Mouse (Mus musculus) lung, postnatal 10 days (tissue): ENCODE results near the gene Dclk3.
A peak's percentile ranks its signal among the peaks of the same experiment; 100 is the strongest.

ENCODE experiments used
- DNase-seq: peaks from one replicate; pipeline ENCODE4 v3.0.0; 2021

Dclk3 gene

DNA sequence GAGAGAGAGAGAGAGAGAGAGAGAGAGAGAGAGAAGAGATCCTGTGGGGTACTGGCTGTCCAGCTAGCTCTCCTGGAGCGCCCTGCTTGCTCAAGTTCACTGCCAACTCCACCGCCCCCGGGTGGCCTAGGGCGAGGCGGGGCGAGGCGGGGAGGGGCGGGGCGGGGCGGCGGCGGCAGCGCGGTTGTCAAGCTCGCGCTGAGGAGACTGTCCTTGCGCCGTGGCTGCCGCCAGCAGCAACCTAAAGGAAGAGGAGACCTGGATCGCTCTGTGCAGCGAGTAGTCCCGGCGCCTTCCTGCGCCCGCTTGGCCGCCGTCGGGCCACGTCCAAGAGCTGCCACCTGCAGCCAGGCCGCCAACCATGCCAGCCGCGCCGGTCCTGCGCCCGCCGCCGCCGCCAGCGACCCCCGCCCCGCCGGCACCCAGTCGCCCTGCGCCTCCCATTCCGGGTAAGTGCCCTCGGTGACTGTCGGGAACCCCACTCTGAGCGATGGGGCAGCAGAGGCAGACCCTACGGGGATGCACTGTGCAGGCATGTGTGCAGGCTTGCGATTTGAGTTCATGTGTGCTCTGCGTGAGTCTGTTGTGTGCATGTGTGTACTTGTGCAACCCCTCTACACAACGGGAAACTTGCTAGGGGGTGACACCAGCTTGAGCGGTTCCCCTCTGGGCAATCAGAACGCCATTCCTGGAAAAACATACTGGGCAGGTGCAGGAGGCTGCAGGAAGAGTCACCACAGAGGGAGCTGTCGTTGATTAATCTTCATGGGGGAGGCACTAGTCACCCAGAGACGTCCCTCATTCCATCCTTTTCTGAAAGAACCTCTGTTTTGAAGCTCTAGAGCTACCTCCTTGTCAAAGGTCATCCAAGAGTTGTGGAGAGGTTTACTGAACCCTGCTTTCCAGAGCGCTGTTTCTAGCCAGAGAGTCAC, at the start of gene Dclk3:
Gene Dclk3, plus strand, starts transcription at position 178 of the 932 bp plus-strand sequence.
- peak; percentile 28 for DNase-seq

DNA sequence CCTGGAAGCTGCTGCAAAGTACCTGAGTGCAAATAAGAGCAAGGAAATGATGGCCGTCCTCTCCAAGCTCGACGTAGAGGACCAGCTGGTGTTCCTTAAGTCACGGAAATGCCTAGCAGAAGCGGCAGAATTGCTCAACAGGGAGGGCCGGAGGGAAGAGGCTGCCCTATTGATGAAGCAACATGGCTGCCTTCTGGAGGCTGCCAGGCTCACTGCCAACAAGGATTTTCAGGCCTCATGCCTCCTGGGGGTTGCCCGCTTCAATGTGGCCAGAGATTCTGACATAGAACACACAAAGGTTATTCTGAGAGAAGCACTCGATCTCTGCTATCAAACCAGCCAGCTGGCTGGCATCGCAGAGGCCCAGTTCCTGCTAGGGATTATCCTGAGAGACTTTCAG, 48.9 kb upstream of the Dclk3 start:
- DNase-seq: peak; percentile 27

DNA sequence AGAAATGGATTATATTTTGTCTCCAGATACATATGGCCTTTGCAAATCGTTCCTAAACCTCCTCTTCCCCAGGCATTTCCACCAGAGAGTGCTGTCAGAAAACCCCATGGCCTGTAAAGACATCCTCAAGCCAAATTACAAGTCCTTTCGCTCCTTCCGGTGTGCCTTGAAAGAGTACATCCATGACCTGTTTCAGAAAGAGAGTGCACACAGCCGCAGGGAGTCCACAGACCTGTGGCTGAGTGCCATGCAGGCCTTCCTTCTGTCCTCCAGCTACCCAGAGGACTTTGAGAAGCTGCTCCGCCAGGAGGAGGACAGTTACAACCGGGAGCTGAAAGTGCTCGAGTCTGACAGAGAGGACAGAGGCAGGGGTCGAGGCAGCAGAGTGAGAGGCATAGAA, 47.8 kb upstream of the Dclk3 start:
- DNase-seq: no peak

DNA sequence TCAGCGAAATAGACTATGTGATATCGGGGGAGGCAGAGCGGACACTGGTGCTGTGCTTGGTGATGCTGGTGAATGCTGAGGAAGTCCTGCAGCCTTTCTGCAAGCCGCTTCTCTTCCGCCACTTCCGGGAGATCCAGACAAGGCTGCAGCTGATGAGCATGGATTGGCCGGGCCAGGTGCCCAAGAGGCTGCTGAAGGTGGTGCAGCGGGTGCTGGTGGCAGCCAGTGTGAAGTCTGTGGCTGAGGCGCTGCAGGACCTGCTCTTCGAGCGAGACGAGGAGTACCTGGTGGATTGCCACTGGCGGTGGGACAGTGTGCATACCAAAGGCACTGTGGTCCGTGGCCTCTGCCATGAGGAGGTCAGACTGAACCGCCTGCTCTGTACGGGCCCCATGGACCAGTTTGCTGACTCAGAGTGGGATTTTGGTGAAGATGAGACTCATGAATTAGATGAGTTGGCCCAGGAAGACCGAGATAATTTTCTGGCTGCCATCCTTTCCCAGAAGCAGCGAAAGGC, 46.9 kb upstream of the Dclk3 start:
- DNase-seq: no peak

DNA sequence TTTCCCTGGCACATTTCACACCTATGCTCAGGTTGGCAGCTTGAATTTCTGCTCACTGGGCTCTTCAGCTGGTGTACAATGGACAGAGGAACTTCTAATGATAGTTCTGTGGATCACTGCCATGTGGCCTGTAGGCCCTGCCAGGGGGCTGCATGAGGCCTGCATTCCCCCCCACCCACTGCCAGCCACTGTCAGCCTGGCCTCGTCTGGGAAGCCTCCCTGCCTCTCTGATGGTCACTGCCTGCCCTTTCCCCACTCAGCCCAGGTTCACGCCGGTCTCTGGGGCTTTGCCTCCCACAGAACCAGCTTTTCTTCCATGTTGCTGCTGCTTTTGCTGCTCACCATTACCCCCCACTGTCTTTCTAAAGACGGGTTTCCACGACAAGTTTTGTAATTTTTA, 43.6 kb upstream of the Dclk3 start:
- no peak for DNase-seq

DNA sequence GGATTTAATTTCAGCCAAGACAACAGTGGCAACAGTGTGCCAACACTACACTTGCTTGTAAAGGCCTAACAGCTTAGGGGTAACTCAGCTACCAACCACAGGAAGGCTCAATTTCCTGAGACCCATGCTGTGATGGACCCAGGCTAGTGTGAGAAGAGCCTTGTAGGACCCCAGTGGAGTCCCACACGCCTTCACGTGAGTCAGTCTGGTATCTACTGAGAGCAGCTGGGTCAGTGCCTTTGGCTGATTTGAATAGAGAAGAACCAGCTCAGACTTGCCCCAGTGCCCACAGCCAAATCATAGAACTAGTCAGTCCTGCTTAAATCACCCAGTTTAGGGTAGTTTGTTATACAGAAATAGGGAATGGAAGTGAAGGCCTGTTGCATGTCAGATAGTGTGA, 40.8 kb upstream of the Dclk3 start:
- DNase-seq: no peak

DNA sequence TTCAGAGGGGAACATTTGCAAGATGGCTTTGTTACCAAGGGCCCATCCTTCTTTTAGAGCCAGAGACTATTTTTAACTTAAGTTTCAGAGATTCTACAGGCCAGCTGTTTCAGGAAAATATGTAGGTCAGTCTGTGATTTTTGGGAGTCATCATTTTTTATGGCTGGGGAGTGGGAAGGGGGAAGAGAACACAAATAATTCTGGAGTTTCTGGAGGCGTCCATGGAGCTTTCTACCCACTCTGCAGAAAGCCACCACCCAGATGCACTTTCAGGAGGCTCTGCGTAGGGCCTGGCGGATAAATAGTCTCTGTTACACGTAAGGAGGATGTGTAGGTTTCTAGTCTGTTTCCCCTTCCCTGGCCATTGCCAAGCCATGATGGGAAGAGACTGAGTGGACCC, 38.8 kb upstream of the Dclk3 start:
- DNase-seq: no peak

DNA sequence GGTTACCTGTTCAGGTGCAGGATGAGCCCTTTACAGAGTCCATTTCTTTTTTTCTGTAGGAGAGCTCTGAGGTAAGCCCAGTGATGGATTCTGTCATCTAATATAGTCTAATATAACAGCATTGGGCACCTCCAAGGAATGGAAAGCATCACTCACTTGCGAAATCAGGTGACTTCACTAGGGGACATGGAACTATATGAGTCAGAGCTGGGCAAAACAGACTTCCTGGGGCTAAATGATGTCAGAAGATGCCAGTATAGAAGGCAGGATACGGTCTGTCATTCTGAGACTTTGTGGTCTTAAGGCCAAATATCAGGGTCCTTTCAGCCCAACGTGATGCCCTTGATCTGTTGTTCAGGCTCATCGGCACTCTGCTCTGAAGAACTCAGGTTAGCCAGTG, 35.7 kb upstream of the Dclk3 start:
- DNase-seq: no peak

DNA sequence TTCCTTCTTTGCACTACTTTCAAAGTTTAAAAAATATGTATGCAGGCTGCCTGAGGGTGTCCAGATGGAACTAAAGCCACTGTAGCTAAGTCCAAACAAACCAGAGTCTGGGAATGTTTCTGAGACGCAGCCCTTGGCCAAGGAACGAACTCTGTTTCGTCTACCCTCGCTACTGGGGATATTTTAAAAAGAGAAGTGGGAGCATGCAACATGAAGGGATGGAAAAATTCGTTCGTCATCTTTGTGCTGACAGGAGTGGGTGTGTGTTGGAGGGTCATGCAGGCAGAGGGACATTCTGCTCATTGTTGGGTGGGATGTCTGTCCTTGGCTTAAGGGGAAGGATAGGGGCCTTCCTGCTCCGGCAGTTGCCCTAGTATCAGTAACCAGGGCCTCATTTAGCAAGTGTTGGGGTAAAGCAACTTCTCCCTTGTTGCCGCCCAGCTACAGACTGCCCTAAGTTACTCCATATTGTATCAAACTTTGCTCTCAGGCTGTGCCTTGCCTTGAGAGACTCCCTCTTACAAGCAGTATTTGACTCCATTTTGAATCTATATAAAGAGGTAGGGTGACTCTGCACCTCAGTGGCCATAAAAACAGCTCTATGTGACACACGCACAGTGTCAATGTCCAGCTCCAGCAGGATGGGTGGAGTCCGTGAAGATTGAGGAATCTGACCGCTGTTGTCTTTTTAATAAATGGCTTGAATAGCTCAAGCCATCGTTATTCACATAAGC, 34.4 kb upstream of the Dclk3 start:
- no peak for DNase-seq

DNA sequence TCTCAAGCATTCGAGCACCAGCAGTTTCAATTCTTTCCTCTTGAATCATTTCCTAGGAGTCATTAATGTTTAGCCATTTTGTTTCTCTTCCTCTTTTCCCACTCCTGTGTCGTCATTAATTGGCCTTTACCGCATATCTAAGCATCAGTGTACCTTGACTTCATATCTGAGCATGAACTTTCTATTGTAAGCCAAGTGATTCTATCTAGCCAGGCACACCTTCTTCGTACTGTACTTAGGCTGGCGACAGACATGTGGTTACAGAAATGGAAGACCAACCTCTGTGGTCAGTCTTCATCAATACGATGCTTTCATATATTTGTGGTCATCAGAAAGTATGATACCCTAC, 33.8 kb upstream of the Dclk3 start:
- DNase-seq: no peak

DNA sequence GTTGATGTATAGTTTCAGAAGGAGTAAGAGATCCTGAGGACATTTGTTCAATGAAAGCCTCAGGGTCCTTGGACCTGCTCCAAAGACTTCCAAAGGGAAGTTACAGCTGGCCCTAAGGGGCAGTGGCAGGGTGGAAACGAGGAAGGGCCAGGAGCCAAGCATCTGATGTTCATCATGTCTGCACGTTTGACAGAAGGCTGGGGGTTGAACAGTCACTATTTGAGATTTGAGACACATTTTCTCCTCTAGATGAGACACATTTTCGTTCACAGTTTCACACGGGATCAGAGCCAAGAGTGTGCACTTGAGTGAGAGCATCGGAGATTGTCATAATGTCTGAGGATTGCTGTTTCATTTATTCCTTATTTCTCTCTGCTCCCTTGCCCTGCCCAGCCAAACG, 30.9 kb upstream of the Dclk3 start:
- peak; percentile 67 for DNase-seq

DNA sequence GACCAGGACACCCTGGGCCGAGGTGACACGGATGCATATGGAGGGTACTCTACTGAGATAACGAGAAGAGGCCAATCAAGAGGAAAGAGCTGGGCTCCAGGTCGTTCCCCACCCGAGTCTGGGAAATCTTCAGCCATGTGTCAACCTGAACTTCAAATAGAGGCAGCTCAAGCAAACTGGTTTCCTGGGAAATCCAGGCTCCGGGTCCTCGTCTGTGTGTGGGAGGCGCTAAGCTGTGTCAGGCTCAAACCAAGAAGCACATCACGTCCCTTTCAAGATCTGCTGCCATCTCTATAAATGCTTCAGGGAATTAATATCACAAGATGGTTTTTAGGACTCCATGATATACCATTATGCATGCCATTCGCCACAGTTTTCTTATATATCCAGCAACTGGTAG, 30.5 kb upstream of the Dclk3 start:
- no peak for DNase-seq

DNA sequence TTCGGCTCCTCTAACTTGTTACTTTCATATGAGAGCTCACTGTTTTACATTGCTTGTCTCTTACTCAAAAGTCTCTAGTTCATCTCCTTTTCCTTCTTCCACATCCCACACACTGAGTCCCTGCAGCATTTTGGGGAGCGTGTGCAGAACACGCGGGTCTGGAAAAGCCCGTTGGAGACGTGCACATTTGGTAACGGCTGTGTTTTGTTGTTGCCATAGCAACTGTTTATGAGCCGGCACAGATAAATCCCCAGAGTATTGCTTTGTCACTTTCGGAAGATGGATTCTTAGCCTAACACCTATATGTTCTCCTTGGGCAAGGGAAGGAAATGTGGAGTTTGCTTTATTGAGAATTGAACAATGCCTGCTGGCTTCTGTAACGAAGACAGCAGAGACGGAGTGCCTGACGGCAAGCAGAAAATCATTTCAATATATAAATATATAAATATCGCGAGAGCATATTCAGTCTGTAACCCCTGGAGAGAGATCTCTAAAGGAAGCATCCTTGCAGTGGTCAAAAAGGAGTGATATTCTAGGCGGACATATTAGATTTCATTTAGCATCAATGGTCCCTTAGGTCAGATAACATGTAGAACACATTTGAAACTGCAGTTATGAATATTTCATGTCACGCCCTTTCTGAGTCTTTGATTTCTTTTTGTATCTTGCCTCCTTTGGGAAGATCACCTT, 26.3 kb upstream of the Dclk3 start:
- DNase-seq: no peak

DNA sequence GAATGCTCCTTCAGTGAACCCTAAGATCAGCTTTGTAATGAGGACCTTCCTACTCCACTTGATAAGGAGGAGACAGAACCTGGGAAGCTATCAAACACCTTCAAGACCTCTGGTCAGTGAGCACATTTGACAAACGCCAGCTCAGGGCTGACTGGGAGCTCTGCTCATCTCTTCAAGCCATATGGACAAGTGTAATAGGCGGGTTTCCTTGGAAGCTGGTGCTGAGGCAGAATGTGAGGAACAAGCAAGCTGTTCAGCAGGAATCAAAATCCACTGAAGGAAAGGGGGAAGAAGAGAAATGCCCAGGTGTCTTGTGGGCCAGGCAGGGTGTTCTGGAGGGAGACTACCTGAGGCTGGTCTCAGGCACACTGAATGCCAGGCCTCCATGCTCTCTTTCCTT, 17.0 kb upstream of the Dclk3 start:
- no peak for DNase-seq

DNA sequence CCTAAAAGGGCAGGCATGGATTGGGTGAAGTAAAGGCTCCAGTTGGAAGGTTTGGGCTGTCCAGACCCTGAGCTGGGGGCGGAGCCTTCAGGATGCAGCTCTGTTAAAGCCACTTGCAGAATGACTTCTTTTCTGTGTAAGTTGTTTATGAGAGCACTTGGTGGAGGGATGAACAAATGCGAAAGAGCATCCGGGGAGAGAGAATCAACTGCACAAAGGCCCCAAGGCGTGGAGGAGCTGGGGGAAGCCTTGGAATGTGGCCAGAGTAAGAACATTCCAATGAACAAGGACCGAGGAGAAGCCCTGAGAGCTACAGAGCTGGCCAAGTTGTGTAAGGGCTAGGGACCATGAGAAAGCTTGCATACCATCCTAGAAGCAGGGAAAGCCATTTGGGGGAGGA, 16.3 kb upstream of the Dclk3 start:
- peak; percentile 8 for DNase-seq

DNA sequence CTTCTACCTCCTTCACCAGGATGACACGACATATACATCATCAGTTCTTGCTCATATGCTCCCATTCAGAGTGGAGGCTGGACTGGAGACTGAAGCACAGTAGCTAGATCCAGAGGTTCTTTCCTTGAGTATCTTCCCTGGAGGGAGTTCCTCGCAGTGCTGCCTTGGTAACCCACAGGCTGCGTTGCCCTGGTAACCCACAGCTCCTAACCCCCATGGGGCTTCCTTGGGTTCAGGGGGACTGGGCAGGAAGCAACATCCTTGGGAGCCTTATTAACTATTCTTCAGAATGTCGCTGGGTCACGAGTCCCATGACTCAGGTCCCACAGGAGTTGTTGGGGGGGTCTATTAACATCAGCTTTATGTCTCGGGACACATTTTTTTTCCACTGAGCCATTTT, 13.8 kb upstream of the Dclk3 start:
- peak; percentile 48 for DNase-seq

DNA sequence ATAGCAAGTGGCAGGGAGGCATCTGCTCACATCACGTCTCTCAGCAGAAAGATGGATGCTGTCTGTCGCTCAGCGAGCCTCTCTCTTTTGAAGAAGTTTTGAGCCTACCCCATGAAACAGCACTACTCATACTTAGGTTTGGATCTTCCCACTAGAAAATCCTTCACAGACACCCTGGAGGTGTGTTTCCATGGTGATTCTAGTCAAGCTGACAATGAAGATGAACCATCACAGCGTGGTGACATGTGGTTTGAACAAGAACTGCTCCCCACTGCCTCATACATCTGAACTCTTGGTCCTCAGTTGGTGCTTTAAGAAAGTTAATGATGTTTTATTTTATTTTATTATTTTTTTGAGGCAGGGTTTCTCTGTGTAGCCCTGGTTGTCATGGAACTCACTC, 12.9 kb upstream of the Dclk3 start:
- DNase-seq: no peak

DNA sequence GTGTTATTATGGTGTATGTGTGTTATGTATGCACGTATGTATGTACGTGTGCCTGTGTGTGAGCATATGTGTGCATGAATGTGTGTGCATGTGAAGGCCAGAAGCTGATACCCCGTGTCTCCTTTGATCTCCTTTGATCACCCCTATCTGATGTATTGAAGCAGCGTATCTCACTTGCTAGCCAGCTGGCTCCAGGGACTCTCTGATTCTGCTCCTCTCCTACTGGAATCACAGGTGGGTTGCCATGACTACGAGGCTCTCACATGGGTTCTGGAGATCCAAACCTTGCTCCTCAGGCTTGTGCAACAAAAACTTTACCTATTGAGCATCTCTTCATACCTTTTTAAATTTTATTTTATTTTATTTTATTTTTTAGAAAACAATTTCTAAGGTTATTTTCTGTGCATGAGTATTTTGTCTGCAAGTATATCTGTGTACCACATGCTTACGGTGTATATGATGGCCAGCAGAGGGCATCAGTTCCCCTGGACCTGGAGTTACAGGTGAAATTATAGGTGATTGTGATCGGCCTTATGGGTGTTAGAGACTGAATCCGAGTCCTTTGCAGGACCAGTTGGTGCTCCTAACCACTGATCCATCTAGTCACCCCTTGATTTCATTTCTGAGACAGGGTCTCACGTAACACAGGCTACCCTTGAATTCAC, 10.9 kb upstream of the Dclk3 start:
- DNase-seq: no peak

DNA sequence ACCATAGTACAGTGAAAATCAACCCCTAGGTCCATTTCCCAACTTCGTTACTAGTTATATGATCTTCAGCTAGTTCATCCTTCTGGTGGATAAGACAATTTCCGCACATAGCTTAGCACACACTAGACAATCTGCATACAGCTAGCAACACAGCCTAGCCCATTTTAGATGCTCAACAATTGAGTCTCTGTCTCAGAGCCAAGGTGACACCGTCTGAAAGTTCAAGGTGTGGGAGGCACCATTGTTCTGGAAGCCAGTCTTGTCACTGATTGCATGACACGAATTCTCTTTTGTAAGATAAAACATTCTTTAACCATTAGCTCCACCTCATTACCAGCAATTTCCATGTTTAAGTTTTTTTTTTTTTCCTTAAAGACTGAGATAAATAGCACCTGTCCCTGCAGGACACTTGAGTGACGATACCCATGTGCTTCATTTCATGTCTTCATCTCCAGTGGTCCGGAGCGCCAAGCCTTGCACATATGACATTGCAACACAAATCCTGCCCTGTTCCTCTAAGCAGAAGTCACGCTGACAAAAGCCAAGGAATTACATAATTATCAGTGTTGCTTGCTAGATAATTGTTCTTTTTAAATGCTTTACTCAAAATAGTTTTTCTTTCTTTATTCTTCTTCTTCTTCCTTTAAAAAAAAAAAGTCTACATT, 10.1 kb upstream of the Dclk3 start:
- peak; percentile 33 for DNase-seq

DNA sequence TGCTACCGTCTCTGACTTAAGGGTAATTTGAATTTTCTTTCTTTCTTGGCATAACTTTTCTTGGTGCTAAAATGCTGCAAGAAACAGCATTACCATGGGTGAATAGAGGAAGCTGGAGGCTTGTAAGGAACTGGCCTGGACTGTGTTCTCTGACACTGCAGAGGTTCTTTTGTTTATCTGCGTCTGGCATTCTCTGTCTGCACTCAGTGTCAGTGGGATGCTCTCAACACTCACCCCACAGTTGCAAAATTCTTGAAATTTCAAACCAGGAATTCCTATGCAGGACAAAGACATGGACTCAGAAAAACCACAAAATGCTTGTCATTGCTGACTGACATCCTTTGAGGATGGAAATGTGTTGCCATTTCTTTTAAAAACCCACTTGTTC, 9.5 kb upstream of the Dclk3 start:
- DNase-seq: peak; percentile 22

DNA sequence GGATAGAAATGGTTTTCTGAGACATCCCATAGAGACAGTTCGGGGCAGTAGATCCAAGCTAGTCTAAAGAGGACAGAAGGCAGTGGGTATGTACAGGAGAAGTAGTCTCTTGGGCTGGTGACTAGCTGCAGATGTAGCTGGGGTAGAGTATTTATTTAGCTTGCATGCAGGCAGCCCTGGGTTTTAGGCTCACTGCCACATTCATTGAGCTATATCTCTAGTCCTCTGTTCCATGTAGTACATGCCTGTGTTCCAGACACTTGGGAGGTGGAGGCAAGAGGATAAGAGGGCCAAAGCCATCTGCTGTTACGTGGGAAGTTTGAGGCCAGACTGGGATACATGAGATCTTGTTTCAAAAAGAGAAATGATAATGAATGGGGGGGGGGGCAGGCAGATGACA, 3.5 kb upstream of the Dclk3 start:
- no peak for DNase-seq

DNA sequence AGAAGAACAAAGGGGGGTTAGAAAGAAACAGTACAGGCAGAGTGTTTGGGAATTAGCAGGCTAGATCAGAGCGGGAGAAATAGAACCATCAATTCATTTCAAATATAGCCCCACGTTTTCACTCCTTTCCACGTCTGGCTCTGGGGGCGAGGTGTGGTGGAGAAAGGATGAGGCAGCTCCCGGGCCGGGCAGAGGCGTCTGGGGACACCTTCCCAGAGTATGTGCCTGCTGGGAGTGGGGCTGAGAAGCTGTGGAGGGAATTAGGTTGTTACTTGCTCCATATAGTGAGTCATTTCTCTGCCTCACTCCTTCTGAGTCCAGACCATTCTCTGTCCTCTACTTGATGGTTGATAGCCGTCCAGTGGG, 938 bp downstream of the Dclk3 start:
- no peak for DNase-seq

DNA sequence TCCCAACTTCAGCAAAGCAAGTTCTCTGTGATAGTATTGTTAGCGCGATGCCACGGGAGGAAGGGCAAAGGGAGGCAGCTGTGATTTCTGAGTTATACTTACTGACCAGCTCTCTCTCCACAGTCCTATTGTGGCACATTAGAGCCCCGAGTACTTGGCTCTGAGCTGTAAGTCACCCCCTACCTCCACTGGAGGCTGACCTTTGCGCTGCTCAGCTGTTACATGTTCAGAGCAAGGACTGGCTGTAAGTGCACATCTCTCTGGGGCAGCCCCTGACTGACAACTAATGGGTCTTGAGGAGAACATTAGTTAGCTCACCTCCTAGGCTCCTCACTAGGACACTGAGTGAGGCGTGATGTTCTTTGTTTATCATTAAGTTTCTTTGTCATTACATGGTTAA, 1.6 kb downstream of the Dclk3 start:
- DNase-seq: no peak
